Mouse (Mus musculus): ENCODE measurements around the gene Gm6525.

DNA sequence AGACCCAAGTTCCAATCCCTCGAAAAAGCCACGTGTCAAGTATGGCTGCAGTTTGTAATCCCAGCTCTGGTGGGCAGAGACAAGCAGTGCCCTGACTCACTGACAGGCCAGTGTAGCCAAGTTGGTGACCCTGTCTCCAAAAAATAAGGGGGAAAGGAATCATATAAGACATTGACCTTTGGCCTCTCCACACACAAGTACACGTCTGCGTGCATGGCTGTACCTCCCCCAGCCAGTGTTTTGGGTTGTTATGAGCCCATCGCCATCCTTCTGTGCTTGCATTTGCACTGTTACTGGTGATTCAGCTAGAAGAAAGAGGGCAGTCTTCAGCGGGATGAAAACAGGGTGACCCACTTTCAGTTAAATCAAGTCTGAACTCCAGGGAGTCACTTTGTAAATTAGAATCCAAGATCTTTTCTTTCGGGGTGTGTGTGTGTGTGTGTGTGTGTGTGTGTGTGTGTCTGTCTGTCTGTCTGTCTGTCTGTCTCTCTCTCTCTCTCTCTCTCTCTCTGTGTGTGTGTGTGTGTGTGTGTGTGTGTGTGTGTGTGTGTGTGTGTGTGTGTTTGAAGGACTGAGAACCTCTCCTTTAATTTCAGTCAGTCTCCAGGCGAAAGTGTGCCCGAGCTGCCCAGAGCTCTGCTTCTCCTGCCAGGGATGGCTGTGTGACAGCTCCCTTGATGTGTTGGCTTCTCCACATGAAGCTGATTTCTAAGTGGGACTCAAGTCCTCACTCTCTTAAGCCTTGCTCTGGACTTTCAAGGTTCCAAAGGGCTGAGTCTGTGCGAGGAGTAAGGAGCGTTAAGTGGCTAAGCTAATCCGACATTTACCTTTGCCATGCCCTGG is 43.4 kb downstream of the Gm6525 start:
- TF ChIP-seq POLR2A (IDR thresholded peaks at IDR 0.05; ENCODE audit: borderline replicate concordance, insufficient read depth, low read length), result no peak
- TF ChIP-seq CTCF (IDR thresholded peaks at IDR 0.05; ENCODE audit: borderline replicate concordance, insufficient read depth, low read depth, low read length), result no peak

Data from cerebellum, adult 2 months (tissue).